Mouse (Mus musculus): ENCODE data around the gene Gpr176. TPM values are rescaled to one million over a fixed set of nuclear protein-coding genes. Genes with fewer than 3 reads are reported as not detected.

Gpr176 gene
- polyA plus RNA-seq (2012; rRNA removed), result 0.27 and 0.35 TPM in 2 replicates

GRCm38 (mm10) chr2:118372901-118373571 is at the start of gene Gpr176:
Gene Gpr176 (minus strand): TSS chr2:118373419.
- WGBS, result under 1% methylated on average over 58 of the region's 59 CpGs

GRCm38 (mm10) chr2:118422385-118422784 is 49.2 kb upstream of the Gpr176 start:
- DNase-seq (ENCODE audit: low read depth, low spot score), result no peak
- 88% methylated on average over 8 of the region's 8 CpGs for WGBS

More at GRCm38 (mm10) chr2:118372901-118373571, at the start of gene Gpr176:
- no peak for DNase-seq (ENCODE audit: low read depth, low spot score)

- 87% methylated on average over 15 of the region's 15 CpGs for WGBS
- no peak for DNase-seq (ENCODE audit: low read depth, low spot score)
Measured at GRCm38 (mm10) chr2:118421951-118422350, 48.7 kb upstream of the Gpr176 start.

- 90% methylated on average over 4 of the region's 4 CpGs for WGBS
- DNase-seq (ENCODE audit: low read depth, low spot score), result no peak
Measured at GRCm38 (mm10) chr2:118418076-118418475, 44.9 kb upstream of the Gpr176 start.

- 93% methylated on average over 6 of the region's 6 CpGs for WGBS
- no peak for DNase-seq (ENCODE audit: low read depth, low spot score)
Measured at GRCm38 (mm10) chr2:118415601-118416355, 42.6 kb upstream of the Gpr176 start.

GRCm38 (mm10) chr2:118412821-118413220 is 39.6 kb upstream of the Gpr176 start:
- 94% methylated on average over 11 of the region's 11 CpGs for WGBS

GRCm38 (mm10) chr2:118408336-118408895 is 35.2 kb upstream of the Gpr176 start:
- no peak for DNase-seq (ENCODE audit: low read depth, low spot score)

More at GRCm38 (mm10) chr2:118412821-118413220, 39.6 kb upstream of the Gpr176 start:
- DNase-seq (ENCODE audit: low read depth, low spot score), result no peak

GRCm38 (mm10) chr2:118406811-118407210 is 33.6 kb upstream of the Gpr176 start:
- WGBS, result 71% methylated on average over 2 of the region's 2 CpGs
- DNase-seq (ENCODE audit: low read depth, low spot score), result no peak

More at GRCm38 (mm10) chr2:118408336-118408895, 35.2 kb upstream of the Gpr176 start:
- WGBS, result 47% methylated on average over 4 of the region's 4 CpGs

GRCm38 (mm10) chr2:118405568-118405967 is 32.3 kb upstream of the Gpr176 start:
- DNase-seq (ENCODE audit: low read depth, low spot score), result no peak
- WGBS, result 37% methylated on average over 4 of the region's 4 CpGs

- WGBS, result 81% methylated on average over 5 of the region's 5 CpGs
- no peak for DNase-seq (ENCODE audit: low read depth, low spot score)
Measured at GRCm38 (mm10) chr2:118404336-118404735, 31.1 kb upstream of the Gpr176 start.

- whole genome bisulfite sequencing, result 34% methylated on average over 5 of the region's 5 CpGs
- no peak for DNase-seq (ENCODE audit: low read depth, low spot score)
Measured at GRCm38 (mm10) chr2:118401834-118402727, 28.9 kb upstream of the Gpr176 start.

- DNase-seq (ENCODE audit: low read depth, low spot score), result no peak
- 38% methylated on average over 5 of the region's 5 CpGs for WGBS
Measured at GRCm38 (mm10) chr2:118399751-118400150, 26.5 kb upstream of the Gpr176 start.

- WGBS, result 65% methylated on average over 5 of the region's 5 CpGs
- DNase-seq (ENCODE audit: low read depth, low spot score), result no peak
Measured at GRCm38 (mm10) chr2:118391201-118391600, 18.0 kb upstream of the Gpr176 start.

- DNase-seq (ENCODE audit: low read depth, low spot score), result no peak
- WGBS, result 55% methylated on average over 5 of the region's 5 CpGs
Measured at GRCm38 (mm10) chr2:118390072-118390471, 16.9 kb upstream of the Gpr176 start.

GRCm38 (mm10) chr2:118389569-118389968 is 16.4 kb upstream of the Gpr176 start:
- 10% methylated on average over 3 of the region's 3 CpGs for WGBS
- DNase-seq (ENCODE audit: low read depth, low spot score), result no peak

- DNase-seq (ENCODE audit: low read depth, low spot score), result peak; percentile 98
- under 1% methylated on average over 61 of the region's 61 CpGs for WGBS
Measured at GRCm38 (mm10) chr2:118388341-118389335, 15.4 kb upstream of the Gpr176 start, which contains the start of gene Eif2ak4. Gene Eif2ak4 (plus strand): TSS chr2:118388618.

- DNase-seq (ENCODE audit: low read depth, low spot score), result no peak
- WGBS, result 65% methylated on average over 5 of the region's 5 CpGs
Measured at GRCm38 (mm10) chr2:118383387-118383786, 10.2 kb upstream of the Gpr176 start.

GRCm38 (mm10) chr2:118379756-118380155 is 6.5 kb upstream of the Gpr176 start:
- WGBS, result 57% methylated on average over 1 of the region's 1 CpGs
- DNase-seq (ENCODE audit: low read depth, low spot score), result no peak

Measured in large intestine, adult 2 months (tissue).